Mouse (Mus musculus) embryo, embryonic 10.5 days (tissue): ENCODE data around the gene AI467606.
A peak's percentile ranks its signal among the peaks of the same experiment; 100 is the strongest.

Source experiments
- DNase-seq: peaks from one replicate; pipeline ENCODE4 v3.0.0-alpha.2; 2015; ENCODE audit warnings: low spot score

The AI467606 gene

GRCm38 (mm10) chr7:127121911-127122270, 30.7 kb downstream of the AI467606 start, which contains the start of gene Qprt:
Gene Qprt, minus strand, starts transcription at chr7:127122226.
- DNase-seq: peak; percentile 36

- DNase-seq: peak; percentile 51
Observed at GRCm38 (mm10) chr7:127129638-127130037, 38.5 kb downstream of the AI467606 start.

- DNase-seq: no peak
Observed at GRCm38 (mm10) chr7:127133125-127133524, 42.0 kb downstream of the AI467606 start.

GRCm38 (mm10) chr7:127134821-127135447, 43.8 kb downstream of the AI467606 start:
- DNase-seq: no peak

GRCm38 (mm10) chr7:127136181-127137071, 45.3 kb downstream of the AI467606 start:
- DNase-seq: no peak

- DNase-seq: no peak
Observed at GRCm38 (mm10) chr7:127137262-127138017, 46.3 kb downstream of the AI467606 start, which contains the start of gene Spn. Gene Spn, minus strand, starts transcription at chr7:127137823.

- no peak for DNase-seq
Observed at GRCm38 (mm10) chr7:127139100-127139499, 47.9 kb downstream of the AI467606 start.

GRCm38 (mm10) chr7:127139562-127139961, 48.4 kb downstream of the AI467606 start:
- DNase-seq: no peak

- no peak for DNase-seq
Observed at GRCm38 (mm10) chr7:127140623-127141404, 49.7 kb downstream of the AI467606 start.

- no peak for DNase-seq
Observed at GRCm38 (mm10) chr7:127142214-127142613, 51.1 kb downstream of the AI467606 start.

GRCm38 (mm10) chr7:127142666-127143065, 51.5 kb downstream of the AI467606 start:
- DNase-seq: no peak
